Mouse (Mus musculus): Measurements from ENCODE around the gene Gm38655.
"Not testable (repeated sequence)": the region's sequence is repeated elsewhere in the genome, so short reads cannot be mapped to it uniquely, and the experiment has no call there.

The Gm38655 gene

DNA sequence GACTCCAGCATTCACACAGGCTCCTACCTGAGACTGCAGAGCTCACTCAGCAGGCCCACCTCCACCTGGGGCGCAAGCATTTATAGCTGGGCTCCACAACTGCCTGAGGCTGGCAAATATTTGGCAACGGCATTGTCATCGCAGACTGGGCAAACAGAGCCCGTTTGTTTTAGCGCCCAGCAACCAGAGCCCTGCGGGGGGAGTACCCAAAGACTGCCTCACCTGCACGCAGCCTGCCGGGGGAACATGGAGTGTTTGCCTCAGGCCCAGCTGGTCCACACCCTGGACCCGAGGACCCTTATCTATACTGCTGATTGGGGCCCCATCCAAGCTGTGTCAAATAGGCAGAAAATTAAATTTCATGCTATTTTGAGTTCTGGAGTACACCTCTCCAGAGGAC lies at the start of gene Gm38655:
Gene Gm38655 (minus strand): TSS at position 61 of the 400 bp plus-strand sequence.
- DNase-seq (ENCODE audit: low spot score), result peak; percentile 53

DNA sequence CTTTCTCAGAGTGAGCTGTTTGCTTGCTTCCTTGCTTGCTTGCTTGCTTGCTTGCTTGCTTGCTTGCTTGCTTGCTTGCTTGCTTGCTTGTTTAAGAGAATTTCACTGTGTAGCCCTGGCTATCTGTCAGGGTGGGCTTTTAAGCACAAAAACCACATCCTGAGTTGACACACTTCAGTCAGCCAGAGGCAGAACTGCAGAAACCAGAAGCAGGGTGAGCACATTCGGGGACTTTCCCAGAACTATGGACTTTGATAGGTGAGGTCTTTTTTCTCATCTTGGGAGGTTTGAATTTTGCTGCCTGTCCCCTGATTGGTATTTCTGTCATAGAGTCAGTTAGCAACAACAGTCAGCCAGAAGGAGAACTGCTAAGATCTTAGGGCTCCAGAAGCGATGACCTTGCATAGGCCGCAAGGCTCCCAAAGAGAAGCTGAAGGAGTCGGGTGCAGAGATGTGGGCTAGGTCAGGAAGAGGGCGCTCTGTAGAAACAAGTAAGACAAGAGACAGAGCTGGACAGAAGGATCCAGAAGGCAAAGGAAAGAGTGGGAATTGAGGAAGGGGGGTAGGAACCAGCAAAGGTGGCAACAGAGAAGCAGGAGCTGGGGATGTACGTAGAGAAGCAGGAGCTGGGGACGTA lies 49.4 kb upstream of the Gm38655 start:
- no peak for DNase-seq (ENCODE audit: low spot score)

DNA sequence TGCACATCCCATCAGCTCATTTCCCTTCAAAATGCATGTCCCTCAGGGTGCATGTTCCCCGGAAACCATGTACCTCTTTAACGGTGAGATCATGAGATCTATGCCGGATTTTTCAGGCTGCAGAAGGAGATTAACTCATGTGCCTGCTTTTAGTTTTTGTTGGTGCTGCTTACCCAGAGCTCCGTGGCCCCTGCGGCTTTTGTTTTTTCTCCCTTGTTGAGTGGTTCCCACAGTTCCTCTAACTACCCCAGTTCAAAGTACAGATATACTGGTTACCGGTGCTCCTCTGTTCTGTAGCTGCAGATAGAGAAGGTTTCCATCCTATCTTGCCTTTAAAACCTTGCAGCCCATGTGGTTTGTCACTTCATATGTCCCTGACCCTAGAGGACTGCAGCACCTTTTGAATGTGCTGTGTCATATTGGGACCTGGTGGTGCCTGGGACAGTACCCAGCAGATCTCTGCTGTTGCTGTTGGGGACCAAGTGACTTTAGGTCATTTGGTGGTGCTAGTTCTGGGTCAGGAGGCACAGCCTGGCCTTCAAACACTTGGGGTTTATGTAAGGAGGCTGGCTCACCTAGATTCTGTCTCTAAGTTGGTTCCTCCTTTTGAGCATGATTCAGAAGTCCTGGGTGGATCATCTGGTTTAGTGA lies 47.8 kb upstream of the Gm38655 start:
- no peak for DNase-seq (ENCODE audit: low spot score)

DNA sequence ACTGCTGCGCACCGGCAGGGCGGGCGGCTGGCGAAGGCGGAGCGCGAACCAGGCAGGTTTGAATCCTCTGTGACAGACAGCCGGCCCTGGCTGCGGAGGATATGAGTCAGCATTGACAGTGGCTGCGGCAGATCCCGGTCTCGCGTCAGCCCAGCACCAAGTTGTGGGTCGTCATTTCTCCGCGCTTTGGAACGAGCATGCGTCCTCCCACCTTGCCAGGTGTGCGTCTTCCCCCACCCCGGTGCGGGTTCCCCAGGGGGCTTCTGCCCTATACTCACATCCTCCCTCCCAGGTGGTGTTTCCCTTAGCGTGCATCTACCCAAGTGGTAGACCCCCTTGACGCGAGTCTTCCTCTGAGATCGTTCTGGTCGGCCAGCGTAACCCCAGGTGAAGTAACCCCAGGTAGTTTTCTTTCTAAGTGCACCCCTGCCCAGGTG lies 47.3 kb upstream of the Gm38655 start:
- DNase-seq (ENCODE audit: low spot score), result not testable (repeated sequence)

DNA sequence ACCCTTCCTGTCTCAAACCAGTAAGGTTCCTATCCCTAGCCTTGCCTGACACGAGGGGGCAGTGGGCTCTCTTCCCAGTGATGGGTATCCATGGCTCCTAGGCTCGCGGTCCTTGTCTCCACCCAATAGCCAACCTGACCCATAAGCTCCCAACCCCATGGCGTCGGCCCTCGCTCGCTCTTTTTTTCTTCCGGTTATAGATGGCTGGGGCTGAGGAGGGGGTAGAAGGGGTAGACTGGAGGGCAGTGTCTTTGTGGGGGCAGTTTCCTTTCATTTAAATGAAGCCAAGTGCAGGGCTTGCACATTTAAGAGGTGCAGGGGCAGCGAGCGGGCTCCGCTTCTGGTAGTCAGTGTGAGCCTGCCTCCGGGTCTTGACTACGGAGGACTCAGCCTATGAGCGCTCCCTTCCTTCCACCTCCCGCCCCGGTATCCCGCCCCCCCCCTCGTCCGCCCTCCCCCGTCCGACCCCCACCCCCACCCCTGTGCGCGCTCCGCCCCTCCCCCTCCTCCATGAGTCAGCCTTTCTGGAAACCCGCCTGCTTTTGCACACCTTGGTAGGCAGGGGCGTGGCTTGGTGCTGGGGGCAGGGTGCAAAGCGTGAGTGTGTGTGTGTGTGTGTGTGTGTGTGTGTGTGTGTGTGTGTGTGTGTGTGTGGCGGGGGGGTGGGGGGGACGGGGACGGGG lies 46.7 kb upstream of the Gm38655 start:
- DNase-seq (ENCODE audit: low spot score), result peak; percentile 60

DNA sequence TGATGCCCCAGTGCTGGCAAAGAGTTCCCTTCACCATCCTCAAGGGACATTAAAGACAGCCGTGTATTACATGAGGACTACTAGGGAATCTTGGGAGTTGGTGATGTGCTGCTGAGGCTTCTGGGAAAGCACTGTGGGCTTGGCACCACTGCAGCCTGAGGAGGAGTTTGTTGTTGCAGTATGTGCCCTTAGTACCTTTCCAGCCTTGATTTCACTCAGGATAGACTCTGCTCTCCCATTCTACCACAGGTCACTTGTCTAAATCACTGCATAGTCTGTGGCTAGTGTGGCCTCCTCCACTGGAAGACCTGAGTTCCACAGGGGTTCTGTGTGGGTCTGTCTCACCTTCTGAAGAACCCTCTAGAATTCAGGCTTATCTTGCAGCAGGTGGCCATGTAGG lies 45.5 kb upstream of the Gm38655 start:
- no peak for DNase-seq (ENCODE audit: low spot score)

DNA sequence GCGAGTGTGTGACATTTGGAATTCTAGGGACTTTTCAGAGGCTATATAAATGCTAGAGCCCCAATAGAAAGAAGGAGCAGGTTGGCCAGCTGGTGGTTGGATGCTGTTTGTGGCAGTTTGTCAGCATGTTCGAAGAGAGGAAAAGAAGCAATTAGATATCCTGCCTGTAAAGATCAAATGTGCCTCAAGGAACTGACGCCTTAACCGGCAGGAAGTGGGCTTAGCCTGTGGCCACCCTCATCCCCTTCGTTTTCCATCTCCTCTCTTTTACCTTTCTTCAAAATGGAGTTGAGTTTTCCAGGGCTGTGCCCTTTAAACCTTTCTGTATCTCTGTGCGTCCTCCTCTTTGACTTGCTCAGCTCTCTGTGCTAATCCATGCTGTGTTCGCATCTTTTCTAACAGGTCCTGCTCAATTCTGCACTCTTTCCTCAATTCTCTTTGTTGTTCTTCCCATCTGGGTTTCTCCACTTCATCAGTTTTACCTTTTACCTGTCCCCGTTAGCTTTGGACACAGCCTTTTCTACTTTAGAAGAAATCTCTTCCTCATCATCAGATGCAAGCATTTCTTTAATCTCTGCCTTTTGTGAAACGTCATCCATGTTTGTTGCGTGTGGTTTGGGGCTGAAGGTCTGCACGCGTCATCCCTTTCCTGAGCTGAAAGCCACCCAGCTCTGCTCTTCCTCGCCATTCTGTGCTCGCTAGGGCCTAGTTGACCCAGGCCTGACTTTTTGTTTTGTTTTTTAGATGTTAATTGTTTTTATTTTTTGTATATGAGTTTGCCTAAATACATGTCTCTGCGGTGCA lies 44.4 kb upstream of the Gm38655 start:
- DNase-seq (ENCODE audit: low spot score), result no peak

DNA sequence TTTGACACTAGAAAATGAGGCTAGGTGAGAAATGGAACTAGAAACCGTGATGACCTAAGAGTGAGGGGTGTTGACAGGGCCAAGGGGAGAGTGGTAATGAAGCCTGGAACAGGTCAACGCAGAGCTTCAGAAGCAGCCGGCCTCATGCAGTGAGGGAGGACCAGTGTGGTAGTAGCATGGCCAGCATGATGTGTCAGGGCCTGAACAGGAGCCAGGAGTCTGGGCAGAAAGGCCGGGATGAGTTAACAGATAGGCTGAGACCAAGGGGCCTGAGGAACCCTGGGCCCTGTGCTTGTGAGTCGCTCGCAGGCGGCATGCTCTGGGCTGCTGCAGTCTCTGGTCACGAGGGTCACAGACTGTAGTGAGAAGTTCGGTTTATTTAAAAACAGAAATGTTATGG lies 43.7 kb upstream of the Gm38655 start:
- DNase-seq (ENCODE audit: low spot score), result no peak

DNA sequence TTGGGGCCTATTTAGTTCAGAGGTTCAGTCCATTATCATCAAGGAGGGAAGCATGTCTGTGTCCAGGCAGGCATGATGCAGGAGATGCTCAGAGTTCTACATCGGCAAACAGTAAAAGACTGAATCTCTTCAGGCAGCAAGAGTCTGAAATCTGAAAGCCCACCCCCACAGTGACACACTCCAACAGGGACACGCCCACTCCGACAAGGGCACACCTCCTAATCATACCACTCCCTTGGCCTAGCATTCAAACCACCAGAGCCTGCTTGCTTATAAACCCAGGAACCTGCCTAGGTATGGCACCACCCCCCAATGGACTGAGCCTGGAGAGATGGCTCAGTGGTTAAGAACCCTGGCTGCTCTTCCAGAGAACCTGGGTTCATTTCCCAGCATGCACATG lies 40.2 kb upstream of the Gm38655 start:
- no peak for DNase-seq (ENCODE audit: low spot score)

DNA sequence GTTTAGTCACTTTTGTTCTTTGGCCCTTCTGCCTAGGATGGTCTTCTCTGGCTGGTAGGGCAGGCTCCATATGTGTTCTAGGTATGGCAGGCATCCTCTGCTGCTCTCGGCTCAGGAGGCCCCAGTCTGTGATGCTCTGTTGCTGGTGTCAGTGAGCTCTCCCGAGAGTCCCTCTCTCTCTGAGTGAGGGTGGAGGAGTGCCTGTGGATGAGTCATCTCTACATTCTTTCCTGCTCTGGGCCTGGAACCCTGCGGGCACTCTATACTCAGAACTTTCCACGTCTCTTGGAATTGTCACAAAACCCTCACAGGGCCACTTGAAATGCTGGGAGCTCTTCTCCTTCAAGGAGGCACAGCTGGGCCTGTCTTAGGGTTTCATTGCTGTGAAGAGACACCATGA lies 36.4 kb upstream of the Gm38655 start:
- DNase-seq (ENCODE audit: low spot score), result no peak

DNA sequence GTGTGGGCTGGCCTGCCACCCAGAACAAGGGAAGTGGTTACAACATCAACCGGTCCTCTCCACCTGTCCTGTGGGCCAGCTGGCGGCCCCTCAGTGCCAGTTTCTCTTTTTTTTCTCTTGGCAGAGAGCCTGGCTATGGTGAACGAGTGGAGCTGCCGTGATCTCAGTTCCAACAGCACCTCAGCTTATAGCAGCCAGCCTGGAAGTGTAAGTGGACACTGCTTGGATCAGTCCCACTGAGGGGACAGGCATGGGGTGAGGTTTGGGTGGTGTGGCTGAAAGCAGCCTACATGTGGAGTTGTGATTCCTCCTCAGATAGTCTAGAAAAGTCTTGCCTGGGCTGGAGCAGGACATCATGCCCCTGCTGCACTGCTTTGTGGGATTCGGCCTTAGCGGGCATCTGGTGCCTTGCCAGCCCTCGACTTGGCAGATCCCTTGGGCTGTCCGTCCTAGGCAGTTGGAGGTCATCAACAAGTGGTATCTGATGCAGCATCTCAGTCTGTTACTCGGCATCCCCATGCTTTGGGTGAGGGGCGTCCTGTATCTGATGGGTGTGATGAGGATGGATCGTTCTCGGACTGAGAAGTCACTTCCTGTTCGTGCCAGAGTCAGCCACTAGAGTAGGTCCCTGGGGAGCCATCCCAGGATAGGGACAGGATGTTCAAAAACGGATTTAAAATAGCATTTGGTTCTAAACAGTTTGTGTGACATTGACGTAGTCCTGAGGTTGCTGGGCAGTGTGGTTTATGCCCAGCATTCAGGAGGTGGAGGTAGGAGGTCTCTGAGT lies 35.6 kb upstream of the Gm38655 start:
- DNase-seq (ENCODE audit: low spot score), result peak; percentile 47

DNA sequence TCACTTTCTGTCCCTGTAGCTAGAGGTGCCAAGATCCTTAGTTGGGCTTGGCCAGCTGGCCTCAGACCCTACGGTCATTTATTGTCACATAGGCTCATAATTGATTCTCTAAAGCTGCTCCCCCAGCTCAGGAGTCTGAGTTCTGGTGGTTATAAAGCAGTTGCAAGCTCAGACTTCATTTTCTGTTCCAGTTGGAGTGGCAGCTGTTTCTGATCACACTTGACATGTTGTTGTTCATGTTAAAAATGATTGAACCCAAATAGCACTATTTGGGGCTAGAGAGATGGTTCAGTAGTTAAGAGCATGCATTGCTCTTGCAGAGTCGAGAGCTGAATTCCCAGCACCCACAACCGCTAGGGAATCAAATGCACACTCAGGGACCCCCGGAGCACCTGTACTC lies 34.7 kb upstream of the Gm38655 start:
- DNase-seq (ENCODE audit: low spot score), result no peak

DNA sequence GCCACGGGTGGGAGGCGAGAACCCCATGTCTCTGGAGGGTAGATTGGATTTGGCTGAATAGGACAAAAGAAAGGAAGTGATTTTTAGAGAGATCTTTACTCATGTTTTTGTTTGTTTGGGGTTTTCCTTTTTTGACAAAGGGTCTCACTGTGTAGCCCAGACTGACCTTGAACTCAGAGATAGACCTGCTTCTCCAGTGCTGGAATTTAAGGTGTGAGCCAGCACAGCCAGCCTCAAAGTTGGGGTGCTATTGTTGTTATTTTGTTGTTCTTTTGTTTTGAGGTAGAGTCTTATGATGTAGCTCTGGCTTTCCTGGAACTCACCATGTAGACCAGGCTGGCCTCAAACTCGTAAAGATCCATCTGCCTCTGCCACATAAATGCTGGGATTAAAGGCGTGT lies 27.1 kb upstream of the Gm38655 start:
- no peak for DNase-seq (ENCODE audit: low spot score)

DNA sequence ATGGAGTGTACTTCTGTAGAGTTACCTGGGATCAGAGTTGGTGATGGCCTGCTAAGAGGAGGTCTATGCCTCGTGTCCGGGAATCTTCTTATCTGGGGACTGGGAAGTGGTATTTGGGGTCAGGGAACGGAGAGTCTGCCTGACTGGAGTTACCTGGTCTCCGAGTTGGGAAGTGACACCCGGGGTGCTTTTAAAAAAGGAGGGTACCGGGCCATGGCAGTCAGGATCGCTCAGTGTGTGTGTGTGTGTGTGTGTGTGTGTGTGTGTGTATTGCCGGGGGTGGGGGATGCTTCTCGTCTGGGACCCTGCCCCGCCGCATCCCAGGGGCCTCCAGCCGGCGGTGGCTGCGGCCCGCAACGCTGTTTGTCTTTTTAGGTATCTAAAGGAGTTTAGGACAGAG lies 13.8 kb upstream of the Gm38655 start:
- no peak for DNase-seq (ENCODE audit: low spot score)

DNA sequence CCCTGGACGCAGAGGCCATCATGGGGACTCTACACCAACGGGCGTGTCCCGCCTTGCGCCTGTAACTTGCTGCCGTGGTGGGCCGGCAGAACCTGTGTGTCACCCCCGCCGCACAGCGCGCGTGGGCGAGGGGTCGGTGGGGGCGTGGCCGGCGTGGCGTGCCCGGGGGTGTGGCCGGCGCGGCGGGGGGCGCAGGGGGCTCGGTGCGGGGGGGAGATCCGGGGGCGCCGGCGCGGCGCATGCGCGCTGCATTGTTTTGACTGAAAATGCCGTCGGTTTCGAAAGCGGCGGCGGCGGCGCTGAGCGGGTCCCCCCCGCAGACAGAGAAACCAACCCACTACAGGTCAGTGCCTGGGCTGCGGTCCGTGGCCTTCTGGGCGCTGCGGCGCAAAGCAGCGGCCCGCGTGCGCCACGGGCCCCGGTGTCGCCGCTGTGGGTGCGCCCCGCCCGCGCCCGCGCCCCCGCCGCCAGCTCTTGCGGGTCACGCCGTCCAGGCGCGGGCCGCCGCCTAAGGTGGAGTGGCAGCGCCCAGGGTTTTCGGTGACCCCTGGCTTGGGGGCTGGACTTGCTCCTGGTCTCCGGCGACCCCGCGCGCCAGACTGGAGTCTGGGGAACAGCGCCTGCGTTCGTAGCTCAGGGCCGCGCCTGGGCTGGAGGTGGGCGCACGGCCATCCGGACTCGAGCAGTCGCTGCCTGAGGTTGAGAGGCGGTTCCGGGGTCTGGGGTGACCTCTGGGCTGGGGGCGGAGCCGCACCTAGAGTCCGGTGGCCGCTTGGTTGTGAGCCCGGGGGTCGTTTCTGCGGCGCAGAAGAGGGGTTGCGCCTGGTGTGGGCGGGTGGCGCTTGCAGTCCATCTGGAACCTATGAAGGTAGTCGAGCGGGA lies 13.1 kb upstream of the Gm38655 start, which contains the start of gene Unkl:
Gene Unkl (plus strand): TSS at position 248 of the 882 bp plus-strand sequence.
- DNase-seq (ENCODE audit: low spot score), result peak; percentile 58

DNA sequence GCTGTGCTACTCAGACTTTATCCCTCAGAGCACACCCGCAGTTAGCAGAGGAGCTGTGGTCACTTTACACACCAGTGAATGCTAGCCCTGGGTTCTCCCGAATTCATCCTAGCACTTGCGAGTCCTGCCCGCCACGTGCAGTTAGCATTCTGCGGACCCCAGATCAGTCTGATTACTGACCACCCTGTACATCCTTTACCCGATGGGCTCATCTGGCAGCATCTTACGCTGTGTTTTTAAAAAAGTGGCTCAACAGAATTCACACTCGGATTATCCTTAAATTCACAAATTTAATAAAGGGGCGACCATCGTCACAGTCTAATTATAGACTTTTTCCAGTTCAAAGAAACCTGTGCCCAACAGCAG lies 12.5 kb upstream of the Gm38655 start:
- no peak for DNase-seq (ENCODE audit: low spot score)

DNA sequence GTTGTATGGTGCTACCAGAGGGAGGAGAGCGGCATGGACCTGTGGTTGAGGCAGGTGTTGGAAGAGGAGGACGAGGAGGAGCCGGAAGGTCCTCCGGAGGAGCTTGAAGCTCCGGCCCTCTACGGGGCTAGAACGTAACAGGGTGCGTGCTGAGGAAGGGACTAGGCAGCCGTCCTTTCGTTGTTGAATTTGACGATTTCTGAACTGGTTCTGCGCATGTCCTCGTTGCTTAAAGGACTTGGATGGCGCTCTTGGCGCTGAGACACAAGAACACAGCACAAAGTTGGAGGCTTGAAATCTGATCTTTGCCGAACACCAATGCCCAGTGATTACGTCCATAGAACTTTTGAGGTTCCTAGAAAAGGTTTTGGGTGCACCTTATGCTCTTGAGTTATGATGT lies 9.7 kb upstream of the Gm38655 start:
- no peak for DNase-seq (ENCODE audit: low spot score)

DNA sequence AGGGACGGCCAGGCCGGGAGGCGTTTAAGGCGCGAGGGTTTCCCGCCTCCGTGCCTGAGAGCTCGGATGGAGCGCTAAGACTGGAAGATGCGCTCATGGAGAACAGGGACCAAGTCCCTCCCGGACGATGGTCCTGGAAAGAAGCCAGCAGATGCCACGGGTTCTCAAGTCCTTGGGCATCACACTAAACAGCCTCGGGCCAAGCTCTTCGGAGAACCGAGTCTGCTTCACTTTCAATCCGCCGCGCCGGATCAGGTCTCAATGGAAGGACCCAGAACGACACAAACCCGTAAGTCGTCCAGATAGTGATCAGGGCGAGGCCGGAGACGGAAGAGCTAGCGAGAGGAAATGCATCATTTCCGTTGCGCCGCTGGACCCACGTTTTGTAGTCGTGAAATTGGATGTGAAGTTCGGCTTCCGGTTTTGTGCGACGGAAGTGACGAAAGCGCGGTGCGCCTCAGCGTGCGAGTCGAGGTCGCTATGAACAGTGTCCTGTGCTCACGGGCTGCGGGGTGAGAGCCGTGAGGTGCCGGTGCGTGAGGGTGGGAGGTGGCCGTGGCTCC lies 8.9 kb upstream of the Gm38655 start, which contains the start of gene BC003965:
Gene BC003965 (plus strand): TSS at position 426 of the 563 bp plus-strand sequence.
- peak; percentile 98 for DNase-seq (ENCODE audit: low spot score)

DNA sequence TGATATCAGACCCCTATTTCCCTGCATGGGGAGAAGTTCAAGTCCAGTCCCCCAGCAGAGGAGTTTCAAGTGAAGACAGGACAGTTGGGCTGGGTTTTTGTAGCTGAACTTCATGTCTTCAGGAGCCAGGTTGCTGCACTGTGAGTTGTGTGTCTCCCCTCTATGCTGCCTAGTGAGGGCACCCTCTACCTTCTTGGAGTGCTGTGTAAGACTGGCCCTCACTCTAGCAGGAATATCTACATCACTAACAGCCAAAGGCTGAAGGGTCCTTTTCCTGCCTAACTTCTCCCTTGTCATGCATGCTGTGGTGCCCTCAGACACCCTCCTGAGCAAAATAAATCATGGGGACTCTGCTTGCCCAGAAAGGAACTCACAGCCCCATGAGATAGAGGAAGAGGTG lies 8.0 kb upstream of the Gm38655 start:
- no peak for DNase-seq (ENCODE audit: low spot score)

DNA sequence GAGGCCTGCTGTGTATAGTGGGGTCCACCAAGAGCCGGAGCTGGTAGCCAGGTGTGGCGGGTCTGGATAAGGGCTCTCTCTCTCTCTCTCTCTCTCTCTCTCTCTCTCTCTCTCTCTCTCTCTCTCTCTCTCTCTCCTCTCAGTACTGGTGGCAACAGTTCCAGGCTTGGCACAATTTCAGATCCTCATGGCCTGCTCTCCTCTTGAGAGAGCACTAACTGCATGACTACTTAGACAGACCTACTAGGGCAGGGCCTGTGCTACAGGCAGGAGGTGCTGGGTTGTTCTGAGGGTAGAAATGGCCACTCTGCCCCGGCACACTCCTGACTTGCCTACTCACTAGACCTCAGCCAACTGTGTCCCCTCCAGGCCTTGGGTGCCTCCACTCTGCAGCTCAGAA lies 2.7 kb downstream of the Gm38655 start:
- peak; percentile 21 for DNase-seq (ENCODE audit: low spot score)
